Mouse (Mus musculus) limb, embryonic 13.5 days (tissue): ENCODE results near the gene Chrna10. TPM values are rescaled to one million over a fixed set of nuclear protein-coding genes. Genes with fewer than 3 reads are reported as not detected.

ENCODE experiments used
- ATAC-seq: fragments of 200-750 bp; cut with Nextera tagmentation; 2 replicates; pipeline ENCODE4 v1.8.0; 2017; ENCODE audit warnings: low read depth, moderate number of reproducible peaks, moderate TSS enrichment; ENCODE audit not compliant: low FRiP score
- H3K27ac ChIP-seq: fragments of 300-500 bp; sonication (generic); 2 replicates; pipeline ENCODE4 v1.5.1; 2015; ENCODE audit warnings: inconsistent platforms, mild to moderate bottlenecking, moderate library complexity
- H3K27me3 ChIP-seq: fragments of 300-500 bp; sonication (generic); 2 replicates; pipeline ENCODE4 v1.6.1; 2015; ENCODE audit warnings: mild to moderate bottlenecking, inconsistent platforms
- H3K36me3 ChIP-seq: fragments of 300-500 bp; sonication (generic); 2 replicates; pipeline ENCODE4 v1.6.1; 2015; ENCODE audit warnings: inconsistent platforms, mild to moderate bottlenecking, moderate library complexity
- H3K4me1 ChIP-seq: fragments of 300-500 bp; sonication (generic); 2 replicates; pipeline ENCODE4 v1.6.1; 2015; ENCODE audit warnings: inconsistent platforms
- H3K4me2 ChIP-seq: fragments of 300-500 bp; sonication (generic); replicated peaks from 2 replicates; pipeline ENCODE4 v1.6.1; 2015; ENCODE audit warnings: inconsistent platforms, mild to moderate bottlenecking, moderate library complexity
- H3K4me3 ChIP-seq: fragments of 300-500 bp; sonication (generic); 2 replicates; pipeline ENCODE4 v1.5.1; 2015; ENCODE audit warnings: moderate library complexity, mild to moderate bottlenecking, inconsistent platforms
- H3K9ac ChIP-seq: fragments of 300-500 bp; sonication (generic); 2 replicates; pipeline ENCODE4 v1.6.1; 2015; ENCODE audit warnings: mild to moderate bottlenecking, inconsistent platforms
- H3K9me3 ChIP-seq: fragments of 300-500 bp; sonication (generic); 2 replicates; pipeline ENCODE4 v1.6.1; 2016; ENCODE audit warnings: inconsistent platforms
- WGBS: fragments of 180-500 bp; shearing (Covaris S2); methylation state at CpG from one replicate; pipeline ENCODE4 v1.1.7; 2015; 5-methylcytosine and 5-hydroxymethylcytosine counted together
- polyA plus RNA-seq: library from polyadenylated mRNA; unstranded; fragments of >200 nt; fragmentation: Nextera tagmentation; extraction: Ambion mirVana; gene quantifications from 2 replicates; pipeline ENCODE4 v1.2.1, GENCODE M21; 2015

Chrna10 gene
- polyA plus RNA-seq, result not detected in 2 replicates

GRCm38 (mm10) chr7:102116579-102117331 lies at the start of gene Chrna10:
Gene Chrna10 (minus strand): TSS chr7:102116828.
- ATAC-seq, result no peak
- 44% methylated on average over 7 of the region's 7 CpGs for WGBS

DNA sequence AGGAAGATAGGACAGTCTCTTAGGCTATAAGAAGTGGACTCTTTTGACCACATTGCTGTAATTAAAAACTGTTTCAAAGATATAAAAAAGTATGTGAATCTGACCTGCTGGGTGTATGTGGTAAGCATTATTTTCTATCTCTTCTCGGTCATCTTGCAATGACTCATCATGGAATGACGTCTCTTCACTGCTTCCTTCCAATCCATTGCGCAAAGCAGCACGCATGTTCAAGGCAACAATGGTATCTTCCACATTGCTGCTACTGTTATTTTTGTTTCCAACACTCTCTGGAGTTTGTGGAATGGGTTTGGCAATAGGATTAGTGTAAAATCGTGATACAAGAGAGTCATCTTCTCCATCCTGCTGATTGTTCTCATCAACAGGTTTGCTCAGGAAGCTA lies 37.1 kb upstream of the Chrna10 start:
- H3K36me3 ChIP-seq, result peaks cover 64% of the 10 kb centered on the region
- no peak overlapping the region for H3K27ac ChIP-seq
- no peaks in the 10 kb centered on the region for H3K4me1 ChIP-seq
- 94% methylated on average over 5 of the region's 5 CpGs for WGBS
- H3K9ac ChIP-seq, result no peak overlapping the region
- no peaks in the 10 kb centered on the region for H3K9me3 ChIP-seq
- no peaks in the 10 kb centered on the region for H3K27me3 ChIP-seq
- no peak for ATAC-seq
- no peak overlapping the region for H3K4me3 ChIP-seq
- H3K4me2 ChIP-seq, result no peak overlapping the region

More at GRCm38 (mm10) chr7:102116579-102117331, at the start of gene Chrna10:
- no peak within 1 kb of the TSS for H3K9ac ChIP-seq
- no peak within 1 kb of the TSS for H3K4me2 ChIP-seq
- peaks cover 39% of the 10 kb centered on the region for H3K36me3 ChIP-seq
- no peaks in the 10 kb centered on the region for H3K4me1 ChIP-seq
- no peaks in the 10 kb centered on the region for H3K9me3 ChIP-seq
- H3K4me3 ChIP-seq, result no peak within 1 kb of the TSS
- no peak within 1 kb of the TSS for H3K27ac ChIP-seq
- no peaks in the 10 kb centered on the region for H3K27me3 ChIP-seq

DNA sequence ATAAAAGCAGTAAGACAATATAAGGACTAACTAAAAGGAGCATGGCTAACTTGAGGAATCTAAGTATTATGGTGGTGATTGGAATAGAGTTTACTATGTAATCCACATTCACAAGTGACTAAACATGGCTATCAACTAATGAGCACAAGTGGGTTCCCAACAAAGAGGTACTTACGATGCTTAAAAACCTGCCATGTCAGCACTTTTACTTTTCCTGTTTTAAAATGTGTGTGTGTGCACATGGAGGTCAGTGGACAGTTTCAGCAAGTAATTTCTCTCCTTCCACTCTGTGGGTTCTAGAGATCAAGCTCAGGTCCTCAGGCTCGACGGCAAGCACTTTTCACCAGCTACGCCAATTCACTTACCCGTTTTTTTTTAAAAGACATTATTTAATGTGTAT lies 21.3 kb upstream of the Chrna10 start:
- Histone ChIP-seq H3K4me3 (no peak overlapping the region), H3K9ac (no peak overlapping the region), H3K4me2 (no peak overlapping the region), H3K27me3 (no peaks in the 10 kb centered on the region), H3K36me3 (peaks cover 82% of the 10 kb centered on the region), H3K9me3 (no peaks in the 10 kb centered on the region), H3K4me1 (no peaks in the 10 kb centered on the region), H3K27ac (no peak overlapping the region)
- ATAC-seq, result no peak
- 97% methylated on average over 5 of the region's 5 CpGs for WGBS

- H3K27ac ChIP-seq, result no peak overlapping the region
- no peak overlapping the region for H3K9ac ChIP-seq
- H3K36me3 ChIP-seq, result peaks cover 83% of the 10 kb centered on the region
- 74% methylated on average over 1 of the region's 1 CpGs for WGBS
- no peaks in the 10 kb centered on the region for H3K27me3 ChIP-seq
- no peaks in the 10 kb centered on the region for H3K4me1 ChIP-seq
- no peak for ATAC-seq
- no peak overlapping the region for H3K4me2 ChIP-seq
- no peaks in the 10 kb centered on the region for H3K9me3 ChIP-seq
- H3K4me3 ChIP-seq, result no peak overlapping the region
Measured at GRCm38 (mm10) chr7:102137464-102137863, 20.8 kb upstream of the Chrna10 start.

- no peaks in the 10 kb centered on the region for H3K4me1 ChIP-seq
- ATAC-seq, result no peak
- H3K27ac ChIP-seq, result no peak overlapping the region
- H3K27me3 ChIP-seq, result no peaks in the 10 kb centered on the region
- WGBS, result 87% methylated on average over 4 of the region's 4 CpGs
- no peak overlapping the region for H3K4me3 ChIP-seq
- peaks cover 82% of the 10 kb centered on the region for H3K36me3 ChIP-seq
- H3K4me2 ChIP-seq, result no peak overlapping the region
- no peak overlapping the region for H3K9ac ChIP-seq
- H3K9me3 ChIP-seq, result no peaks in the 10 kb centered on the region
Measured at GRCm38 (mm10) chr7:102132395-102132794, 15.8 kb upstream of the Chrna10 start.

DNA sequence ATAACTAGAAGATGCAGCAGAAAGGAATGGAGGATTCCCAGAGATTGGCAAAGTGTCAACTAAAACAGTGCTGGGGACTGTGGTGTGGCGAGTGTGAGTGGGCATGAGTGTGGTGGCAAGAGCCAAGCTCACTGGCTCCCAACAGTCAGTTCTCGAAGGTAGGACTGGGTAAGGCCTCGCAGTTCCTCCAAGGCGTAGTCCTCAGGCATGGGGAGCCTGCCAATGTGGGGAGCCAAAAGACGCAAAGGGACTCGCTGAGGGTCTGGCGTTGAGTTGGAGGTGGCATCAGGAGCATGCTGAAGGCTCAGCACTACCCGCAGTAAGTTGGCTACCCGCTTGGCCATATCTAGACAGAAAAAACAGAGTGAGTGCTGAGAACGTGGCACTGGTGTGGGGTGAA lies 3.7 kb upstream of the Chrna10 start:
- H3K4me3 ChIP-seq, result no peak overlapping the region
- H3K27me3 ChIP-seq, result no peaks in the 10 kb centered on the region
- no peak overlapping the region for H3K4me2 ChIP-seq
- no peak for ATAC-seq
- no peak overlapping the region for H3K27ac ChIP-seq
- H3K36me3 ChIP-seq, result peaks cover 75% of the 10 kb centered on the region
- no peak overlapping the region for H3K9ac ChIP-seq
- H3K9me3 ChIP-seq, result no peaks in the 10 kb centered on the region
- H3K4me1 ChIP-seq, result no peaks in the 10 kb centered on the region
- WGBS, result 94% methylated on average over 10 of the region's 10 CpGs

GRCm38 (mm10) chr7:102117382-102117781 lies 754 bp upstream of the Chrna10 start:
- Histone ChIP-seq H3K27ac (no peak overlapping the region), H3K4me1 (no peaks in the 10 kb centered on the region), H3K9me3 (no peaks in the 10 kb centered on the region), H3K36me3 (peaks cover 46% of the 10 kb centered on the region), H3K9ac (no peak overlapping the region), H3K27me3 (no peaks in the 10 kb centered on the region), H3K4me3 (no peak overlapping the region), H3K4me2 (no peak overlapping the region)
- ATAC-seq, result no peak
- 70% methylated on average over 6 of the region's 6 CpGs for WGBS

DNA sequence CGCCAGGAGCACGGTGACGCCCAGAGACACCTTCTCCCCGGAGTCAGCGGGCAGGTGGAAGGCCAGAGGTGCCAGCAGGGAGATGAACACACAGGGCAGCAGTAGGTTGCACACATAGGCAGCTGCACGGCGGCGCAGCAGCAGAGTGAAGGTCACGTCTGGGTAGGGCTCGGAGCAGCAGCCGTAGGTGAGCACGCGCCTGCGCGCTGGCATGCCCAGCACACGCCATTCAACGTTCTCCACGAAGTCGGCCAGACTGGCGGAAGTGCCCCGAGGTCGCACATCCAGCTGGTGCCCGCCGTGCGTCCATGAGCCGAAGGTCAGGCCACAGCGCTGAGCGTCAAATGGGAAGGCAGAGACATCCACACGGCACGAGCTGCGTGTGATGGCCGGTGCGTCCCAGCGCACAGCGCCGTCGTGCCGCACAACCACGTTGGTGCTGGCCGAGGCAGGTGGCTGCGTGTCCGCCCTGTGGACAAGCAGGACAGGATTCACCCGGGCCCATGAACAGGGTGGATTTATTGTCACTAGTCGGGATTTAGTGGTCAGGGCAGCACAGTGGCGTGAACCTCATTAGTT lies 3.4 kb downstream of the Chrna10 start:
- Histone ChIP-seq H3K9ac (no peak overlapping the region), H3K36me3 (peaks cover 4% of the 10 kb centered on the region), H3K27me3 (no peaks in the 10 kb centered on the region), H3K4me3 (no peak overlapping the region), H3K4me1 (no peaks in the 10 kb centered on the region), H3K27ac (no peak overlapping the region), H3K4me2 (no peak overlapping the region), H3K9me3 (no peaks in the 10 kb centered on the region)
- ATAC-seq, result no peak
- 74% methylated on average over 45 of the region's 45 CpGs for WGBS

GRCm38 (mm10) chr7:102109746-102110145 lies 6.9 kb downstream of the Chrna10 start:
- Histone ChIP-seq H3K27me3 (no peaks in the 10 kb centered on the region), H3K4me2 (no peak overlapping the region), H3K9ac (no peak overlapping the region), H3K9me3 (no peaks in the 10 kb centered on the region), H3K4me3 (no peak overlapping the region), H3K4me1 (peaks cover 11% of the 10 kb centered on the region), H3K27ac (no peak overlapping the region), H3K36me3 (no peaks in the 10 kb centered on the region)
- 89% methylated on average over 4 of the region's 4 CpGs for WGBS
- ATAC-seq, result no peak

DNA sequence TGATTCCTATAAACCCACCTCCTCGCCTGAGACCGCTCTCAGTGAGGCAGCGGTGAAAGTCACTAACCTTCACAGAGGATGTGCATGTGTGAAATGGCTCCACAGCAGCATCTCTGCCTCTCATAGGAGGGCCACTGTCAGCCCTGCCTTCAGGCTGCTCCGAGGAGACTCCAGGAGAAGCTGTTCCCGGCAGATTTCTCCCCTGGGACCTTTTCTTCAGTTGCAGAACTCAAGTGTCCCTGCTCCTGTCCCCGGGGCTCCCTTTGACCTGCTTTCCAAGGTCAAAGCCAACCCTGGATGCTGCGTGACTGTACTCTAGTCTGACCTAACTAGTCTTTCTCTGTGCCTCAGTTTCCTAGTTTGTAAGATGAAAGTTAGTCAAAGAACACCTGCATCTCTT lies 7.5 kb downstream of the Chrna10 start, which contains the start of gene Art5:
Gene Art5 (minus strand): TSS at position 319 of the 400 bp plus-strand sequence.
- no peaks in the 10 kb centered on the region for H3K27me3 ChIP-seq
- H3K36me3 ChIP-seq, result no peaks in the 10 kb centered on the region
- H3K9ac ChIP-seq, result no peak within 1 kb of the TSS
- H3K4me2 ChIP-seq, result no peak within 1 kb of the TSS
- WGBS, result 74% methylated on average over 7 of the region's 7 CpGs
- ATAC-seq, result no peak
- no peaks in the 10 kb centered on the region for H3K9me3 ChIP-seq
- H3K27ac ChIP-seq, result no peak within 1 kb of the TSS
- H3K4me3 ChIP-seq, result no peak within 1 kb of the TSS
- H3K4me1 ChIP-seq, result peaks cover 11% of the 10 kb centered on the region

DNA sequence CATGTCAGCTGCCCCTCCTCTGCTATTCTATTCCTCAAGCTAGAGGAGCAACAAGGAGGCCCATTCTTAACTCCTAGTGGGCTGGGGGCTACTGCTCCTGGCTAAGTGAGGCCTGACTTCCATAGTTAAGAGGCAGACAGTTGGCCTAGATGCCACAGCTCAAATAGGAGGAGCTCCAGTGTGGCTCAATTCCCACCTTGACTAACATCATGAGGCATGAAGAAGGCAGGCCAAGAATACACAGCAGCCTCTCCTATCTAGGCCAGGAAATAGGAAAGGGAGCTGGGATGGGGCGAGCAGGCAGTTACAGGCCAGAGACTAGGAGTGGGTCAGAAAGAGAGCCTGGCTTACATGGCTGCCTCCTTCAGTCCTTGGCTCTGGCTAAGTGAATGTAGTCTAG lies 8.4 kb downstream of the Chrna10 start:
- Histone ChIP-seq H3K9ac (no peak overlapping the region), H3K4me1 (peaks cover 11% of the 10 kb centered on the region), H3K27ac (no peak overlapping the region), H3K9me3 (no peaks in the 10 kb centered on the region), H3K27me3 (no peaks in the 10 kb centered on the region), H3K36me3 (no peaks in the 10 kb centered on the region), H3K4me3 (no peak overlapping the region), H3K4me2 (no peak overlapping the region)
- ATAC-seq, result no peak
- WGBS, result 83% methylated on average over 1 of the region's 1 CpGs

DNA sequence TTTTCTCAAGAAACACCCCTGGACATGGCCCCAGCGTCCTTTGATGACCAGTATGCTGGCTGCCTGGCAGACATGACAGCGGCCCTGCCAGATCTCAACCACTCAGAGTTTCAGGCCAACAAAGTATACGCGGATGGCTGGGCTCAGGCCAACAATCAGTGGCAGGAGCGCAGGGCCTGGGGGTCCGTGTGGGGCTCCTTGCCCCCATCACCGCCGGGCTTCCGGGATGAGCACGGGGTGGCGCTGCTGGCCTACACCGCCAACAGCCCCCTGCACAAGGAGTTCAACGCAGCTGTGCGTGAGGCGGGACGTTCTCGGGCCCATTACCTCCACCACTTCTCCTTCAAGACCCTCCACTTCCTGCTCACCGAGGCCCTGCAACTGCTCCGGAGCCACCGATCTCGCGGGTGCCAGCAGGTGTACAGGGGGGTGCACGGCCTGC lies 9.9 kb downstream of the Chrna10 start:
- no peaks in the 10 kb centered on the region for H3K9me3 ChIP-seq
- 15% methylated on average over 23 of the region's 23 CpGs for WGBS
- no peak overlapping the region for H3K27ac ChIP-seq
- H3K9ac ChIP-seq, result peak overlapping the region; percentile 62
- H3K4me2 ChIP-seq, result peak overlapping the region; percentile 67
- peaks cover 15% of the 10 kb centered on the region for H3K4me1 ChIP-seq
- ATAC-seq, result 0 out of 2 replicates have a peak, but pooled peaks have one; percentile 38
- no peaks in the 10 kb centered on the region for H3K36me3 ChIP-seq
- H3K4me3 ChIP-seq, result peak overlapping the region; percentile 33
- H3K27me3 ChIP-seq, result no peaks in the 10 kb centered on the region
